Mouse (Mus musculus): ENCODE results near the gene Misp.

- TF ChIP-seq CTCF (IDR thresholded peaks at IDR 0.05; ENCODE audit: borderline replicate concordance, insufficient read depth, low read depth, low read length): no peak
- no peak for TF ChIP-seq POLR2A (IDR thresholded peaks at IDR 0.05; ENCODE audit: borderline replicate concordance, insufficient read depth, low read length)
Observed at GRCm38 (mm10) chr10:79862925-79863324, 42.1 kb downstream of the Misp start.

All from cerebellum, adult 2 months (tissue).